Mouse (Mus musculus) central nervous system, embryonic 11.5 days (tissue): ENCODE data around the gene Olfr960. TPM values are rescaled to one million over a fixed set of nuclear protein-coding genes. Genes with fewer than 3 reads are reported as not detected.

Experiments used
- polyA plus RNA-seq: library from polyadenylated mRNA; depleted of rRNA; stranded (reverse); fragments of >200 nt; gene quantifications from 2 replicates; pipeline ENCODE4 v1.2.3, GENCODE M21; 2012; rRNA removed

The Olfr960 gene
- polyA plus RNA-seq: 0.07 TPM in 1 of 2 replicates, not detected in the other

GRCm38 (mm10) chr9:39621073-39621472 lies at the start of gene Olfr960:
TSS of gene Olfr960 (plus strand) at chr9:39621373.

GRCm38 (mm10) chr9:39575469-39575868 lies 45.7 kb upstream of the Olfr960 start, which contains the start of gene Olfr959:
TSS of gene Olfr959 (minus strand) at chr9:39575569.

GRCm38 (mm10) chr9:39603999-39604453 lies 17.1 kb upstream of the Olfr960 start, which contains the start of gene AW551984:
TSS of gene AW551984 (minus strand) at chr9:39604403.

GRCm38 (mm10) chr9:39610355-39610754 lies 10.8 kb upstream of the Olfr960 start, which contains the start of gene Olfr148:
TSS of gene Olfr148 (plus strand) at chr9:39610655.

GRCm38 (mm10) chr9:39644785-39645184 lies 23.6 kb downstream of the Olfr960 start, which contains the start of gene Olfr961:
TSS of gene Olfr961 (plus strand) at chr9:39645085.

GRCm38 (mm10) chr9:39666905-39667304 lies 45.7 kb downstream of the Olfr960 start, which contains the start of gene Olfr963:
TSS of gene Olfr963 (plus strand) at chr9:39667205.

Other genes starting within 250 kb of the Olfr960 start
- gene Olfr951, start 234.0 kb upstream of the Olfr960 start, polyA plus RNA-seq: not detected in 2 replicates
- gene Olfr952, start 194.2 kb upstream of the Olfr960 start, polyA plus RNA-seq: not detected in 2 replicates
- gene Olfr954, start 164.7 kb upstream of the Olfr960 start, polyA plus RNA-seq: not detected in 2 replicates
- not detected in 2 replicates for gene Olfr955, start 149.4 kb upstream of the Olfr960 start, polyA plus RNA-seq
- not detected in 2 replicates for gene Olfr44, start 127.4 kb upstream of the Olfr960 start, polyA plus RNA-seq
- not detected in 2 replicates for gene Olfr957, start 105.6 kb upstream of the Olfr960 start, polyA plus RNA-seq
- gene Olfr958, start 67.3 kb upstream of the Olfr960 start, polyA plus RNA-seq: not detected in 2 replicates
- not detected in 2 replicates for gene Olfr959, start 45.8 kb upstream of the Olfr960 start, polyA plus RNA-seq
- gene AW551984, start 17.0 kb upstream of the Olfr960 start, polyA plus RNA-seq: 13.6 and 24.2 TPM in 2 replicates
- gene Olfr148, start 10.7 kb upstream of the Olfr960 start, polyA plus RNA-seq: 0.04 TPM in 1 of 2 replicates, not detected in the other
- not detected in 2 replicates for gene Olfr961, start 23.7 kb downstream of the Olfr960 start, polyA plus RNA-seq
- not detected in 2 replicates for gene Olfr963, start 45.8 kb downstream of the Olfr960 start, polyA plus RNA-seq
- gene Olfr149, start 85.7 kb downstream of the Olfr960 start, polyA plus RNA-seq: not detected in 2 replicates
- not detected in 2 replicates for gene Olfr965, start 90.0 kb downstream of the Olfr960 start, polyA plus RNA-seq
- not detected in 2 replicates for gene Olfr150, start 109.6 kb downstream of the Olfr960 start, polyA plus RNA-seq
- not detected in 2 replicates for gene Olfr967, start 124.9 kb downstream of the Olfr960 start, polyA plus RNA-seq
- not detected in 2 replicates for gene Olfr968, start 161.9 kb downstream of the Olfr960 start, polyA plus RNA-seq
- not detected in 2 replicates for gene Olfr969, start 169.6 kb downstream of the Olfr960 start, polyA plus RNA-seq
- not detected in 2 replicates for gene Olfr970, start 187.5 kb downstream of the Olfr960 start, polyA plus RNA-seq
- not detected in 2 replicates for gene Olfr971, start 215.5 kb downstream of the Olfr960 start, polyA plus RNA-seq
- not detected in 2 replicates for gene Olfr972, start 245.0 kb downstream of the Olfr960 start, polyA plus RNA-seq